In the genomic region with DNA sequence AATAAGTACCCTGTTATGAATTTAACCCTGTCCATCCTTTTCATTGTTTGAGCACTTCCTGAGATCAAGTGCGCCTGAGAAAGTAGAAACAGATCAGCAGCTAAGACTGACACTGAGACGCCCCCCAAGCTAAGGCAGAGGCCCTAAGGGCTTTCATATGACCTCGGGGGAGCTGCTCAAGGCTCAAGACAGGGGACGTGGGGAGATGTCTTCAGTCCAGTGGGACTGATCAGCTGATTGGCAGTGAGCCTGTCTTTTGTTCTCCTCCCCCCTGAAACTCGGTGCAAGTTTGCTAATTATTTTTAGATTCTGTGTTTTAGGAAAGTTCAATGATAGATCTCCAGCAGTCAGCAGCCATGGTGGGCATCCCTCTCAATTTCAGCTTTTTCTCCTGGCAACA, we compare ENCODE assay signal across 19 mouse cellular contexts. TPM values are rescaled to one million over a fixed set of nuclear protein-coding genes. Genes with fewer than 3 reads are reported as not detected.
A peak's percentile ranks its signal among the peaks of the same experiment; 100 is the strongest.
DNase-seq lines count a peak whose midpoint lies in the region; ATAC-seq lines count a peak whose summit lies in the region.
"Had no signal": no experiment of that assay in that cellular context is flagged by ENCODE, and none has a peak within 500 bp of the region (broad histone marks: within the 10 kb centered on the region; RNA-seq: fewer than 3 reads in every experiment).

No protein-coding gene starts in this region.

- H3K4me3 ChIP-seq in hindbrain, embryonic 13.5 days: peak overlapping the region; percentile 56
- H3K4me3 ChIP-seq in hindbrain, embryonic 11.5 days (ENCODE audit: low read depth, low read length): no peak overlapping the region
- peak overlapping the region; percentile 50 for H3K4me3 ChIP-seq in hindbrain, embryonic 15.5 days
- peak overlapping the region; percentile 40 for H3K4me3 ChIP-seq in neural tube, embryonic 14.5 days (ENCODE audit: low read depth, low read length)
- H3K4me3 ChIP-seq: erythroblast, embryonic 14.5 days; limb, embryonic 13.5 days; liver, embryonic 15.5 days; myocyte had no signal

- H3K27ac ChIP-seq in hindbrain, embryonic 13.5 days: peak overlapping the region; percentile 99
- no peak overlapping the region for H3K27ac ChIP-seq in hindbrain, embryonic 11.5 days (ENCODE audit: low read depth, low read length)
- H3K27ac ChIP-seq in hindbrain, embryonic 15.5 days (replicated peaks): peak overlapping the region; percentile 94
- peak overlapping the region; percentile 96 for H3K27ac ChIP-seq in neural tube, embryonic 14.5 days (ENCODE audit: low read depth, low read length)
- H3K27ac ChIP-seq: limb, embryonic 13.5 days; liver, embryonic 15.5 days had no signal

- no peaks in the 10 kb centered on the region for H3K36me3 ChIP-seq in hindbrain, embryonic 13.5 days
- no peaks in the 10 kb centered on the region for H3K36me3 ChIP-seq in hindbrain, embryonic 11.5 days (ENCODE audit: control insufficient read depth, insufficient read depth, low read length)
- H3K36me3 ChIP-seq in hindbrain, embryonic 15.5 days: no peaks in the 10 kb centered on the region
- no peaks in the 10 kb centered on the region for H3K36me3 ChIP-seq in neural tube, embryonic 14.5 days (ENCODE audit: control insufficient read depth, insufficient read depth, low read length)
- H3K36me3 ChIP-seq: limb, embryonic 13.5 days; liver, embryonic 15.5 days had no signal

- peak overlapping the region; percentile 85 for H3K9ac ChIP-seq in hindbrain, embryonic 13.5 days
- no peak overlapping the region for H3K9ac ChIP-seq in hindbrain, embryonic 11.5 days (ENCODE audit: low read depth, low read length)
- peak overlapping the region; percentile 32 for H3K9ac ChIP-seq in hindbrain, embryonic 15.5 days
- H3K9ac ChIP-seq in neural tube, embryonic 14.5 days (replicated peaks; ENCODE audit: low read depth, low read length): peak overlapping the region; percentile 30; the same call in 1 of the 2 replicates
- H3K9ac ChIP-seq: limb, embryonic 13.5 days; liver, embryonic 15.5 days had no signal

- H3K27me3 ChIP-seq in hindbrain, embryonic 13.5 days: no peaks in the 10 kb centered on the region
- H3K27me3 ChIP-seq in hindbrain, embryonic 11.5 days (ENCODE audit: control insufficient read depth, insufficient read depth, low read length): no peaks in the 10 kb centered on the region; the same call in 1 of the 2 replicates
- no peaks in the 10 kb centered on the region for H3K27me3 ChIP-seq in hindbrain, embryonic 15.5 days
- no peaks in the 10 kb centered on the region for H3K27me3 ChIP-seq in neural tube, embryonic 14.5 days (ENCODE audit: control insufficient read depth, insufficient read depth, low read length)

- H3K9me3 ChIP-seq in hindbrain, embryonic 13.5 days: no peaks in the 10 kb centered on the region
- H3K9me3 ChIP-seq in hindbrain, embryonic 11.5 days (ENCODE audit: control insufficient read depth, low read length): no peaks in the 10 kb centered on the region
- H3K9me3 ChIP-seq in hindbrain, embryonic 15.5 days: no peaks in the 10 kb centered on the region
- H3K9me3 ChIP-seq in neural tube, embryonic 14.5 days (ENCODE audit: control insufficient read depth, low read length): no peaks in the 10 kb centered on the region
- H3K9me3 ChIP-seq: limb, embryonic 13.5 days; liver, embryonic 15.5 days had no signal

- DNase-seq in cerebellum, adult 9-10 months: peak; percentile 43
- no peak for DNase-seq in cerebellum, postnatal 14 days
- DNase-seq in hindbrain, embryonic 11.5 days (ENCODE audit: low spot score): no peak
- no peak for DNase-seq in adrenal gland, adult (ENCODE audit: inconsistent age in 2 of 2, low spot score in 1 of 2)
- no peak for DNase-seq in adrenal gland, postnatal 10 days
- DNase-seq: kidney, adult 18-20 months; kidney, postnatal 14 days; thymus, postnatal 14 days had no signal

- 33% methylated on average over 5 of the region's 5 CpGs for WGBS in hindbrain, embryonic 13.5 days
- WGBS in hindbrain, embryonic 11.5 days: 52% methylated on average over 5 of the region's 5 CpGs
- 26% methylated on average over 5 of the region's 5 CpGs for WGBS in hindbrain, embryonic 15.5 days
- WGBS in neural tube, embryonic 14.5 days: 31% methylated on average over 5 of the region's 5 CpGs

- ATAC-seq in hindbrain, embryonic 13.5 days (ENCODE audit: low FRiP score): no peak
- ATAC-seq in hindbrain, embryonic 11.5 days (ENCODE audit: low FRiP score): no peak
- ATAC-seq in hindbrain, embryonic 15.5 days (ENCODE audit: low FRiP score, low read depth): no peak
- no peak for ATAC-seq in neural tube, embryonic 14.5 days (ENCODE audit: low read depth)
- ATAC-seq: lung, postnatal 0 days had no signal

- H3K4me1 ChIP-seq in hindbrain, embryonic 13.5 days (replicated peaks): peaks cover 81% of the 10 kb centered on the region
- H3K4me1 ChIP-seq in hindbrain, embryonic 11.5 days (replicated peaks; ENCODE audit: control insufficient read depth, insufficient read depth, low read length): no peaks in the 10 kb centered on the region
- peaks cover 54% of the 10 kb centered on the region for H3K4me1 ChIP-seq in hindbrain, embryonic 15.5 days (replicated peaks)
- H3K4me1 ChIP-seq in neural tube, embryonic 14.5 days (ENCODE audit: control insufficient read depth, insufficient read depth, low read length): peaks cover 13% of the 10 kb centered on the region; the same call in 1 of the 2 replicates
- H3K4me1 ChIP-seq: liver, embryonic 15.5 days had no signal

- peak overlapping the region; percentile 80 for H3K4me2 ChIP-seq in hindbrain, embryonic 13.5 days
- H3K4me2 ChIP-seq in hindbrain, embryonic 11.5 days (replicated peaks; ENCODE audit: low read depth, low read length): no peak overlapping the region
- H3K4me2 ChIP-seq in hindbrain, embryonic 15.5 days: peak overlapping the region; percentile 74
- H3K4me2 ChIP-seq in neural tube, embryonic 14.5 days (ENCODE audit: low read depth, low read length): peak overlapping the region; percentile 91
- H3K4me2 ChIP-seq: limb, embryonic 13.5 days; liver, embryonic 15.5 days had no signal

RNA-seq across cellular contexts. Expression of a gene that starts 10.9 kb away (rescaled TPM):
- polyA plus RNA-seq in hindbrain, embryonic 13.5 days (2015; fragmentation: Nextera tagmentation; extraction: Ambion mirVana): 218 and 219 TPM in 2 replicates
- polyA plus RNA-seq in hindbrain, embryonic 11.5 days (2014; fragmentation: Nextera tagmentation; extraction: Ambion mirVana): 26.7 and 30.9 TPM in 2 replicates
- polyA plus RNA-seq in hindbrain, embryonic 15.5 days (2015; fragmentation: Nextera tagmentation; extraction: Ambion mirVana): 233 and 237 TPM in 2 replicates
- polyA plus RNA-seq in neural tube, embryonic 14.5 days (2014; fragmentation: Nextera tagmentation; extraction: Ambion mirVana): 223 and 265 TPM in 2 replicates
- total RNA-seq in adrenal gland, postnatal 10 days (2021): 1 to 10 TPM; 1.9 to 2.7 TPM
- total RNA-seq: hematopoietic stem cell, adult 5-6 weeks; megakaryocyte, adult 5-6 weeks; MEL had no signal
- polyA plus RNA-seq: erythroblast, embryonic 14.5 days; lung, postnatal 0 days had no signal
